In the genomic region with DNA sequence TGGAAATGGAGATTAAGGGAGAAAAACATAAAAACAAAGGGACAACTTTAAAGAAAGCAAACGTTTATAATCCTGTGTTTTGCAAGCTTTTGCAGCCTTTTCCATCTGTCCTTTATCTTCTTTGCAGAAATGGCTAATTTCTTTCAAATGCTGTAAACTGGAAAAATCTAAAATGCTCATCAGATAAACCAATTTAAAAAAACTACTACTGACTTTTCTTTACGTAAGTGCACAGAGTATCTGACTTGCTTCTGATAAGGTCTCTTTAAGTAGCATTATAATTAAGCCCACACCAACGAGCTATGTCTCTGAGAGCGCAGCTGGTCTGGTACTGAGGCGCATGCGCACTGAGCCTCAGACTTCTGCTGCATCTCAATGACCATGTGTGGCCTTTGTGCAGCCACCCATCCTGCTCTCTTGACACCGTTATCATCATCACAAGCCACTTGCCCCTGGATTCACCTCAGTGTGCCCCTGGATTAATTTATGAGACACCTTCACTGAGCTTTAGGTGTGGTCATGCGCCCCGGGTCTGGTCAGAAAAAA, we compare ENCODE assay signal across 21 mouse cellular contexts. TPM values are rescaled to one million over a fixed set of nuclear protein-coding genes. Genes with fewer than 3 reads are reported as not detected.
DNase-seq lines count a peak whose midpoint lies in the region; ATAC-seq and TF ChIP-seq lines count a peak whose summit lies in the region.
"Had no signal": no experiment of that assay in that cellular context is flagged by ENCODE, and none has a peak within 500 bp of the region (broad histone marks: within the 10 kb centered on the region; RNA-seq: fewer than 3 reads in every experiment).

No protein-coding gene starts in this region.

- H3K4me1 ChIP-seq in G1E (ENCODE audit: insufficient read depth, low read depth, low read length) = peaks cover 57% of the 10 kb centered on the region
- H3K4me1 ChIP-seq in forebrain, postnatal 0 days (ENCODE audit: insufficient read depth) = peaks cover 16% of the 10 kb centered on the region
- H3K4me1 ChIP-seq in neural tube, embryonic 14.5 days (ENCODE audit: control insufficient read depth, insufficient read depth, low read length) = peaks cover 23% of the 10 kb centered on the region; the same call in 1 of the 2 replicates
- H3K4me1 ChIP-seq: limb, embryonic 10.5 days had no signal

- 62% methylated on average over 9 of the region's 9 CpGs for WGBS in forebrain, postnatal 0 days
- 56% methylated on average over 9 of the region's 9 CpGs for WGBS in neural tube, embryonic 14.5 days

- no peak overlapping the region for H3K4me2 ChIP-seq in forebrain, postnatal 0 days (ENCODE audit: low read depth)
- no peak overlapping the region for H3K4me2 ChIP-seq in neural tube, embryonic 14.5 days (ENCODE audit: low read depth, low read length)
- H3K4me2 ChIP-seq: embryonic facial prominence, embryonic 15.5 days; liver, embryonic 12.5 days had no signal

- no peak overlapping the region for H3K9ac ChIP-seq in forebrain, postnatal 0 days
- H3K9ac ChIP-seq in neural tube, embryonic 14.5 days (replicated peaks; ENCODE audit: low read depth, low read length) = no peak overlapping the region
- H3K9ac ChIP-seq: embryonic facial prominence, embryonic 15.5 days; liver, embryonic 12.5 days had no signal

- DNase-seq in layer of hippocampus, adult 11-12 months (ENCODE audit: low spot score) = peak; percentile 35
- DNase-seq in layer of hippocampus, adult 9-11 months = no peak
- no peak for DNase-seq in G1E (ENCODE audit: low spot score)
- DNase-seq in forebrain, postnatal 0 days = peak; percentile 58
- no peak for DNase-seq in urinary bladder, postnatal 4 days (ENCODE audit: low spot score in 2 of 2)
- DNase-seq: adrenal gland, adult 2 months; cerebellum, adult 2 months; gastrocnemius, postnatal 36 days; heart, postnatal 14 days; thymus, postnatal 36 days had no signal

- H3K4me3 ChIP-seq in G1E (ENCODE audit: low read depth, low read length) = no peak overlapping the region
- no peak overlapping the region for H3K4me3 ChIP-seq in forebrain, postnatal 0 days (ENCODE audit: low read depth, low read length)
- no peak overlapping the region for H3K4me3 ChIP-seq in neural tube, embryonic 14.5 days (ENCODE audit: low read depth, low read length)
- H3K4me3 ChIP-seq: embryonic facial prominence, embryonic 15.5 days; heart, embryonic 10.5 days; limb, embryonic 10.5 days; liver, embryonic 12.5 days; megakaryocyte, embryonic 14.5 days had no signal

- TF ChIP-seq CTCF in G1E (IDR thresholded peaks at IDR 0.05; ENCODE audit: low read depth, low read length) = no peak
- TF ChIP-seq CTCF in forebrain, postnatal 0 days (IDR thresholded peaks at IDR 0.05; ENCODE audit: low read depth) = no peak

- no peaks in the 10 kb centered on the region for H3K9me3 ChIP-seq in G1E (replicated peaks)
- no peaks in the 10 kb centered on the region for H3K9me3 ChIP-seq in forebrain, postnatal 0 days (ENCODE audit: low read length)
- H3K9me3 ChIP-seq in neural tube, embryonic 14.5 days (ENCODE audit: control insufficient read depth, low read length) = no peaks in the 10 kb centered on the region
- H3K9me3 ChIP-seq: embryonic facial prominence, embryonic 15.5 days; heart, embryonic 10.5 days; limb, embryonic 10.5 days; liver, embryonic 12.5 days had no signal

- 0 out of 2 replicates have a peak, but pooled peaks have one; percentile 12 for ATAC-seq in G1E (ENCODE audit: extremely low read depth, insufficient number of reproducible peaks, low FRiP score, poor library complexity, severe bottlenecking)
- ATAC-seq in forebrain, postnatal 0 days = no peak
- peak; percentile 65; the same call in 1 of the 2 replicates for ATAC-seq in neural tube, embryonic 14.5 days (ENCODE audit: low read depth)
- ATAC-seq in inflammation-experienced regulatory T-cells, adult 6 months = no peak
- ATAC-seq: intestine, embryonic 16.5 days; liver, embryonic 12.5 days had no signal

- no peaks in the 10 kb centered on the region; the same call in 1 of the 2 replicates for H3K27me3 ChIP-seq in G1E (ENCODE audit: insufficient read depth, low read length)
- H3K27me3 ChIP-seq in forebrain, postnatal 0 days (ENCODE audit: insufficient read depth, low read length) = no peaks in the 10 kb centered on the region
- no peaks in the 10 kb centered on the region for H3K27me3 ChIP-seq in neural tube, embryonic 14.5 days (ENCODE audit: control insufficient read depth, insufficient read depth, low read length)
- H3K27me3 ChIP-seq: embryonic facial prominence, embryonic 15.5 days had no signal

- no peaks in the 10 kb centered on the region for H3K36me3 ChIP-seq in G1E (replicated peaks)
- no peaks in the 10 kb centered on the region for H3K36me3 ChIP-seq in forebrain, postnatal 0 days (ENCODE audit: insufficient read depth)
- no peaks in the 10 kb centered on the region for H3K36me3 ChIP-seq in neural tube, embryonic 14.5 days (ENCODE audit: control insufficient read depth, insufficient read depth, low read length)
- H3K36me3 ChIP-seq: embryonic facial prominence, embryonic 15.5 days; heart, embryonic 10.5 days; limb, embryonic 10.5 days; liver, embryonic 12.5 days had no signal

- H3K27ac ChIP-seq in forebrain, postnatal 0 days (ENCODE audit: low read depth, low read length) = no peak overlapping the region
- peak overlapping the region; percentile 64 for H3K27ac ChIP-seq in neural tube, embryonic 14.5 days (ENCODE audit: low read depth, low read length)
- H3K27ac ChIP-seq: embryonic facial prominence, embryonic 15.5 days; heart, embryonic 10.5 days; kidney, postnatal 0 days; limb, embryonic 10.5 days; liver, embryonic 12.5 days; stomach, postnatal 0 days had no signal

RNA-seq across cellular contexts. Expression of gene Dmrtb1, which starts 32.8 kb away (rescaled TPM):
- total RNA-seq in G1E (2014; fragmentation: Nextera tagmentation) = not detected in 2 replicates
- total RNA-seq in G1E (2017) = not detected in 2 replicates
- polyA plus RNA-seq in G1E (2012) = not detected in 2 replicates
- total RNA-seq in forebrain, postnatal 0 days (2014; rRNA removed) = 9.6 and 14.0 TPM in 2 replicates
- 13.6 and 21.7 TPM in 2 replicates for polyA plus RNA-seq in forebrain, postnatal 0 days (2015; fragmentation: Nextera tagmentation; extraction: Ambion mirVana)
- polyA plus RNA-seq in neural tube, embryonic 14.5 days (2014; fragmentation: Nextera tagmentation; extraction: Ambion mirVana) = 4.5 and 8.1 TPM in 2 replicates
- polyA plus RNA-seq in inflammation-experienced regulatory T-cells, adult 6 months (2017; shearing (Covaris generic)) = not detected
- total RNA-seq: adrenal gland, adult 2 months; gastrocnemius, postnatal 36 days; heart, postnatal 14 days had no signal
- polyA plus RNA-seq: adrenal gland, adult 2 months; intestine, embryonic 16.5 days; kidney, postnatal 0 days; liver, embryonic 12.5 days; lung, embryonic 16.5 days; stomach, postnatal 0 days had no signal

Comparison
In these comparisons a context has a peak if more than half of its experiments do, and no peak if none do; other contexts are left out.
1. DNase-seq: peak in layer of hippocampus, adult 11-12 months (single experiment) and forebrain, postnatal 0 days (single experiment); none in layer of hippocampus, adult 9-11 months (single experiment), G1E (single experiment) and urinary bladder, postnatal 4 days (0 of 2).
2. ATAC-seq: peak in G1E (single experiment) and neural tube, embryonic 14.5 days (single experiment); none in forebrain, postnatal 0 days (single experiment) and inflammation-experienced regulatory T-cells, adult 6 months (single experiment).